Mouse (Mus musculus) T-cell, adult 66 days (primary cell): ENCODE measurements around the gene Kctd12. TPM values are rescaled to one million over a fixed set of nuclear protein-coding genes. Genes with fewer than 3 reads are reported as not detected.

Experiments
- total RNA-seq, 2 experiments: library from RNA; stranded (reverse); gene quantifications; 3 replicates in 1 of 2; 4 replicates in 1 of 2; pipeline ENCODE4 v1.2.4; 2023

The Kctd12 gene
- total RNA-seq, result 10 to 100 TPM; 10.6 to 13.9 TPM

GRCm38 (mm10) chr14:102982627-102983540 is at the start of gene Kctd12:
Kctd12 (minus strand) TSS chr14:102982637.

Other genes starting within 250 kb of the Kctd12 start
- gene Acod1, start 64.3 kb upstream of the Kctd12 start, total RNA-seq, result under 1 TPM in 1 of 2 experiments, not detected in 1; 0.76 TPM
- gene Cln5, start 87.6 kb upstream of the Kctd12 start, total RNA-seq, result 10 to 100 TPM; 18.7 to 22.6 TPM
- 100 to 1,000 TPM; 172 to 182 TPM for gene Fbxl3, start 116.9 kb upstream of the Kctd12 start, total RNA-seq